Mouse (Mus musculus) liver, postnatal 0 days (tissue): ENCODE data around the gene Cacnb4.

Experiments used
- CTCF ChIP-seq: sonication (generic); IDR thresholded peaks from 2 replicates; pipeline ENCODE4 v1.5.1; 2016; ENCODE audit warnings: antibody characterized with exemption, low read depth
- EP300 ChIP-seq: IDR thresholded peaks from 2 replicates; pipeline ENCODE4 v1.6.1; 2016; ENCODE audit warnings: antibody characterized with exemption, low read depth, mild to moderate bottlenecking

DNA sequence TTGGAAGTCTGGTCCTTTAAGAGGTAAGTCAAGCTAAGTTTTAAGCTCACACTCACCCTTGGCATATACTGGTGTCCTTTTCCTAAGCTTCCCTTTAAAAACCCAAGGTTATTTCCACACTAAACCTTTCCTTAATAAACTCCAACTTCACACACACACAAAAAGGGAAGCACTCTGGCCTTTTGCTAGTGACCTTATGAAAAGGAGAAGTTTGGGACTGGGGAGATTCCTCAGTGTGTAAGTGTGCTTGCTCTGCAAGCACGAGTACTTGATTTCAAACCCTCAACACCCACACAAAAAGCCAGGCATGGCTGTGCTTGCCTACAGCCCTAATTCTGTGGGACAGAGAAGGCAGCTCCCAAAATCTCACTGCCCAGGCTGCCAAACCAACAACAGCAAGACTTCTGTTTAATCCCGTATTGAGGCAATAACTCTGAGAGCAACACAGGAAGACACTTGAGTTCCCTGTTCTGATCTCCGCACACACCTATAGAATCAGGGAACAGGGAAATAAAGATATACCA, 163.7 kb downstream of the Cacnb4 start:
- TF ChIP-seq CTCF (no peak), EP300 (no peak)
